Mouse (Mus musculus): ENCODE results near the gene Xxylt1. TPM values are rescaled to one million over a fixed set of nuclear protein-coding genes. Genes with fewer than 3 reads are reported as not detected.

The Xxylt1 gene
- total and polyA plus RNA-seq, 3 experiments: 21.5 to 45.7 (median 35.1) TPM

- Histone ChIP-seq H3K4me2 (ENCODE audit: insufficient read depth, low read depth, poor library complexity, severe bottlenecking) (no peak overlapping the region), H3K9me3 (replicated peaks; ENCODE audit: low read length) (peaks cover 19% of the 10 kb centered on the region), H3K36me3 (replicated peaks in 1 of 2; ENCODE audit: control insufficient read depth in 1 of 2, insufficient read depth in 1 of 2, low read length in 1 of 2) (peaks cover 43 to 91% of the 10 kb centered on the region in 2 experiments), H3K4me3 (replicated peaks in 1 of 3; ENCODE audit: low read depth in 2 of 3, low read length in 2 of 3, poor library complexity in 1 of 3) (no peak overlapping the region), H3K4me1 (ENCODE audit: control insufficient read depth in 1 of 2, insufficient read depth in 2 of 2) (no peaks in the 10 kb centered on the region), H3K27me3 (replicated peaks) (no peaks in the 10 kb centered on the region), H3K27ac (ENCODE audit: insufficient read depth, low read depth) (no peak overlapping the region), H3K79me2 (replicated peaks; ENCODE audit: control insufficient read depth, extremely low read depth, insufficient read depth, poor library complexity, severe bottlenecking) (no peaks in the 10 kb centered on the region), H3K9ac (ENCODE audit: insufficient read depth, low read depth) (no peak overlapping the region)
- dilution Hi-C loops (cut with MboI; ENCODE audit: extremely low pct_ligation_motif_present, extremely low pct_unique_long_range_greater_than_20kb, low sequenced_read_pairs): no loop called here
- TF ChIP-seq MYC (IDR thresholded peaks at IDR 0.05; ENCODE audit: low read depth, low read length) (no peak), BHLHE40 (IDR thresholded peaks at IDR 0.05; ENCODE audit: low read depth, low read length) (no peak)
- DNase-seq (ENCODE audit: extremely low read depth): no peak
- in situ Hi-C loops (cut with MboI; ENCODE audit: low pct_ligation_motif_present, low pct_unique_long_range_greater_than_20kb, low sequenced_read_pairs): no loop called here
Observed at GRCm38 (mm10) chr16:31113596-31113995, 32.4 kb upstream of the Xxylt1 start.

GRCm38 (mm10) chr16:31101352-31101751, 20.1 kb upstream of the Xxylt1 start:
- dilution Hi-C loops (cut with MboI; ENCODE audit: extremely low pct_ligation_motif_present, extremely low pct_unique_long_range_greater_than_20kb, low sequenced_read_pairs) (no loop called here), in situ Hi-C loops (cut with MboI; ENCODE audit: low pct_ligation_motif_present, low pct_unique_long_range_greater_than_20kb, low sequenced_read_pairs) (no loop called here)
- H3K27ac ChIP-seq (ENCODE audit: insufficient read depth, low read depth): no peak overlapping the region
- H3K4me1 ChIP-seq (ENCODE audit: control insufficient read depth in 1 of 2, insufficient read depth in 2 of 2): peaks cover 0 to 10% of the 10 kb centered on the region in 2 experiments; a peak in 1 of 4 replicates
- H3K4me2 ChIP-seq (ENCODE audit: insufficient read depth, low read depth, poor library complexity, severe bottlenecking): no peak overlapping the region
- H3K27me3 ChIP-seq (replicated peaks): no peaks in the 10 kb centered on the region
- no peak overlapping the region for H3K4me3 ChIP-seq (replicated peaks in 1 of 3; ENCODE audit: low read depth in 2 of 3, low read length in 2 of 3, poor library complexity in 1 of 3)
- H3K9me3 ChIP-seq (replicated peaks; ENCODE audit: low read length): no peaks in the 10 kb centered on the region
- peaks cover 38 to 89% of the 10 kb centered on the region in 2 experiments for H3K36me3 ChIP-seq (replicated peaks in 1 of 2; ENCODE audit: control insufficient read depth in 1 of 2, insufficient read depth in 1 of 2, low read length in 1 of 2)
- TF ChIP-seq UBTF (IDR thresholded peaks at IDR 0.05; ENCODE audit: low read depth, low read length): no peak
- TF ChIP-seq CHD2 (IDR thresholded peaks at IDR 0.05; ENCODE audit: low read length): no peak
- H3K9ac ChIP-seq (ENCODE audit: insufficient read depth, low read depth): no peak overlapping the region
- no peaks in the 10 kb centered on the region for H3K79me2 ChIP-seq (replicated peaks; ENCODE audit: control insufficient read depth, extremely low read depth, insufficient read depth, poor library complexity, severe bottlenecking)
- no peak for DNase-seq (ENCODE audit: extremely low read depth)

GRCm38 (mm10) chr16:31099906-31100305, 18.7 kb upstream of the Xxylt1 start:
- no peaks in the 10 kb centered on the region for H3K79me2 ChIP-seq (replicated peaks; ENCODE audit: control insufficient read depth, extremely low read depth, insufficient read depth, poor library complexity, severe bottlenecking)
- H3K9me3 ChIP-seq (replicated peaks; ENCODE audit: low read length): no peaks in the 10 kb centered on the region
- H3K27ac ChIP-seq (ENCODE audit: insufficient read depth, low read depth): no peak overlapping the region
- TF ChIP-seq MAX (IDR thresholded peaks at IDR 0.05; ENCODE audit: low read length) (no peak), BHLHE40 (IDR thresholded peaks at IDR 0.05; ENCODE audit: low read depth, low read length) (no peak), ZMIZ1 (IDR thresholded peaks at IDR 0.05; ENCODE audit: low read depth, low read length) (no peak), GABPA (IDR thresholded peaks at IDR 0.05; ENCODE audit: insufficient replicate concordance, low read depth, low read length) (no peak), MYC (IDR thresholded peaks at IDR 0.05; ENCODE audit: low read depth, low read length) (no peak), UBTF (IDR thresholded peaks at IDR 0.05; ENCODE audit: low read depth, low read length) (no peak), SMC3 (IDR thresholded peaks at IDR 0.05; ENCODE audit: low read depth, low read length) (no peak), MAFK (IDR thresholded peaks at IDR 0.05; ENCODE audit: insufficient replicate concordance, low read length) (no peak), USF1 (IDR thresholded peaks at IDR 0.05; ENCODE audit: low read depth, low read length) (no peak), ELF1 (IDR thresholded peaks at IDR 0.05; ENCODE audit: low read depth, low read length) (no peak), ZC3H11A (IDR thresholded peaks at IDR 0.05; ENCODE audit: low read depth, low read length) (no peak), TBP (conservative IDR thresholded peaks at IDR 0.05; ENCODE audit: low read depth, low read length) (no peak), CTCF (conservative IDR thresholded peaks at IDR 0.05 in 1 of 2, IDR thresholded peaks at IDR 0.05 in 1 of 2; ENCODE audit: low read depth in 2 of 2, low read length in 2 of 2) (no peak), POLR2A (IDR thresholded peaks at IDR 0.05; ENCODE audit: low read depth, low read length) (no peak), JUND (conservative IDR thresholded peaks at IDR 0.05; ENCODE audit: low read depth, low read length) (no peak), NELFE (IDR thresholded peaks at IDR 0.05; ENCODE audit: low read depth, low read length) (no peak), RCOR1 (conservative IDR thresholded peaks at IDR 0.05; ENCODE audit: low read depth, low read length) (no peak), MXI1 (IDR thresholded peaks at IDR 0.05; ENCODE audit: low read depth, low read length) (no peak), EP300 (IDR thresholded peaks at IDR 0.05; ENCODE audit: low read length) (no peak), MAZ (IDR thresholded peaks at IDR 0.05; ENCODE audit: low read depth, low read length) (no peak)
- no peak for DNase-seq (ENCODE audit: extremely low read depth)
- no peaks in the 10 kb centered on the region for H3K27me3 ChIP-seq (replicated peaks)
- peaks cover 37 to 84% of the 10 kb centered on the region in 2 experiments for H3K36me3 ChIP-seq (replicated peaks in 1 of 2; ENCODE audit: control insufficient read depth in 1 of 2, insufficient read depth in 1 of 2, low read length in 1 of 2)
- dilution Hi-C loops (cut with MboI; ENCODE audit: extremely low pct_ligation_motif_present, extremely low pct_unique_long_range_greater_than_20kb, low sequenced_read_pairs): no loop called here
- no peak overlapping the region for H3K4me3 ChIP-seq (replicated peaks in 1 of 3; ENCODE audit: low read depth in 2 of 3, low read length in 2 of 3, poor library complexity in 1 of 3)
- no peak overlapping the region for H3K4me2 ChIP-seq (ENCODE audit: insufficient read depth, low read depth, poor library complexity, severe bottlenecking)
- in situ Hi-C loops (cut with MboI; ENCODE audit: low pct_ligation_motif_present, low pct_unique_long_range_greater_than_20kb, low sequenced_read_pairs): no loop called here
- no peak overlapping the region for H3K9ac ChIP-seq (ENCODE audit: insufficient read depth, low read depth)
- H3K4me1 ChIP-seq (ENCODE audit: control insufficient read depth in 1 of 2, insufficient read depth in 2 of 2): peaks cover 0 to 10% of the 10 kb centered on the region in 2 experiments; a peak in 1 of 4 replicates
